Mouse (Mus musculus) neutrophil, adult 5-6 weeks (primary cell): ENCODE data around the gene Ccdc180. TPM values are rescaled to one million over a fixed set of nuclear protein-coding genes. Genes with fewer than 3 reads are reported as not detected.

Experiments
- ATAC-seq: fragments of 151-379, 151-347 bp; 2 replicates; pipeline ENCODE4 v1.8.0; 2017; ENCODE audit warnings: mild to moderate bottlenecking, moderate TSS enrichment; ENCODE audit not compliant: insufficient number of reproducible peaks, poor library complexity, low FRiP score, severe bottlenecking; ENCODE audit errors: extremely low read depth
- total RNA-seq: library from RNA; stranded (forward); fragments of 200-1000 nt; gene quantifications from 2 replicates; pipeline ENCODE4 v1.2.3, GENCODE M21; 2017

The Ccdc180 gene
- total RNA-seq = 0.47 and 0.86 TPM in 2 replicates

DNA sequence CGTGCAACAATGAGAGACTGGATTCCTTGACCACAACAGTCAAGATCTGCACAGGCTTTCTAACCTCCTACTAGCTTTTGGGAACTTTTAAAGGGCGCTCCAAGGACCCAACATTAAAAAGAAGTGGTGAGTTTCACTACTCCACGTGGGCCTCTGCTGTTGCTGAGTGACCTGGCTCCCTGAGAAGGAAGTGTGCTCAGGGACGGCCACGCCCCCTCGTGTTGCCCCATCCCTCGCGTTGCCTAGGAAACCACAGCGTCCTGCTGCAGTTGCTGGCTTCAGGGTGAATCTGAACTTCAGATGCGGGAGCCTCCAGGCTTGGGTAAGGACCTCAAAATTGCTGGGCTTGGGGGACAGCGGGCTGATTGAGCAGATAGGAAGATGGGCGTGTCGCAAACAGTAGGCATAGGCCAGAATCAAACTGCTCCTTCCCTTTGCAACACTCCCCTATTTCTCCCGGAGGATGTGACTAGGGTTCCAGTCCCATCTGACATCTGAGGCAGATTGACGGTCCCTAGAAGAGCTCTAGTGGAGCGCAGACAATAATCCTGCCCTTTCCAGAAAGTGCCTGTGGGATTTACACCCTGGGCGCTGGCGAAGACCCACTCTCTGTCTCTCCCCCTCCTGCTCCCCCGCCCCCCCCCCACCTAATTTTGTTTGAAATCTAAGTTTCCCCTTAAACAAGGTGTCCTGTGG lies at the start of gene Ccdc180:
Gene Ccdc180 (plus strand): TSS at position 238 of the 696 bp plus-strand sequence.
- peak; percentile 96 for ATAC-seq

DNA sequence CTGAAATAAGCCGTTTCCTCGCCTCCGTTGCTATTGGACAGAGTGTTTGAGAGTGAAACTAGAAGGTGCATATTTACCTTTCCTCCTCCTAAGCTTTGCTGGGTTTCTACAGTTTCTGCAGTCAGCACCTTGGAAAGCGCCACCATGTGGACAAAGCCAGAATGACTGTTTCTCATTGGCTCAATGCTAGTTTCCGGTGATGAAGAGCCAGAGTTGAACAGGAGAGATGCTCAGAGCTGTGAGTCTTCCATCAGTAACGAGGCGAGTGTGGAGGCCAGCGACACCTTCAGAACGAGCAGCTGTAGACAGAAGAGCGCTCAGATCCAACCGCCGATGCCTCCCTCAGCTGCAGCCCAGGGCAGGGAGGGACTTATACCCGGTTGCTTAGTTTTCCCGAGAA lies 45.7 kb upstream of the Ccdc180 start:
- 0 out of 2 replicates have a peak, but pooled peaks have one; percentile 6 for ATAC-seq

DNA sequence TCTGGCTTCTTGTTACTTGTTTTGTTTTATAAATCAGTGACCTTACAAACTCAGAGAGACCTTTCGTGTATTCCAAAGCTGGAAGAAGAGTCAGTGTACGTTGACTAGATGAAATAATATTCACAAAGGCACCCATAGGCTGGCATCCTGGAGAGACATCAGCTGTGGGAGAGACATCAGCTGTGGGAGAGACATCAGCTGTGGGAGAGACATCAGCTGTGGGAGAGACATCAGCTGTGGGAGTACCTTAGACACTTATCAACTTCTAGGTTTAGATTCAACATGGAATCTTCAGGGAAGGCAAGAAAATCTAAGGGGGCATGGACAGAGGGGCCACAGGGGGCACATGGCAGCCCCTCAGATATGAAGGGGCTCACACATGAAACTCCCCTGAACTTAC lies 43.8 kb upstream of the Ccdc180 start:
- ATAC-seq = no peak

DNA sequence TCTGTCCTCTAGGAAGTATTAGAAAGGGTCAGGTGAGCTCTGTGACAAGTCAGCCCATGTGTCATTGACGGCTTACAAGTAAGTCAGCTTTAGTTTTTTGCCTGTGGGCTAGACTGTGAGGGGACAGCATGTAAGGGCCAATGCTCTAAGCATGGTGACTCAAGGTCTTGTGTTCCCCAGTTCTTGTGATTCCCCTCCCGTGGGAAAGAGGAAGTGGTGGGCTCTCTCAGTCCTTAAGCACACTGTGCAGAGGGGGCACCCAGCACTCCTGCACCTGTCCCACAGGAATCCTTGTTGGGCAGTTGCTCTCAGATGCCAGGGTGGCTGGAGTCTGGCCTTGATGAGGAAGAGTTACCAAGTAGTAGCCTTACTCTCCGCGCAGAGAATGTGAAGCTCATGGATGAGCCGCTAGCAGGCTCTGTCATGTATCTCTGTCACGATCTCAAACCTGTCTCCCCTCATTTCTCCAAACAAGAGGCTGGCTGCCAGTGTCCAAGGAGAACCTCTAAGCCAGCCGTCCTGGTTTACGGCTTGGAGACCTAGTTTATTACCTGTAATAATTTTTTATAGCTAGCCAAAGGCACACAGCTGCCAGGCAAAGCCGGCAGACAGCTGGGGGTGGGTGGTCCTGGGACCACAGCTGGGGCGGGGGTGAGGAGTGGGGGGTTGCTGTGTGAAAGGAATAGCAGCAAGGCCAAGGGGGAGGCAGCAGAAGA lies 41.8 kb upstream of the Ccdc180 start, which contains the start of gene Stra6l:
Gene Stra6l (plus strand): TSS at position 556 of the 716 bp plus-strand sequence.
- ATAC-seq = no peak

DNA sequence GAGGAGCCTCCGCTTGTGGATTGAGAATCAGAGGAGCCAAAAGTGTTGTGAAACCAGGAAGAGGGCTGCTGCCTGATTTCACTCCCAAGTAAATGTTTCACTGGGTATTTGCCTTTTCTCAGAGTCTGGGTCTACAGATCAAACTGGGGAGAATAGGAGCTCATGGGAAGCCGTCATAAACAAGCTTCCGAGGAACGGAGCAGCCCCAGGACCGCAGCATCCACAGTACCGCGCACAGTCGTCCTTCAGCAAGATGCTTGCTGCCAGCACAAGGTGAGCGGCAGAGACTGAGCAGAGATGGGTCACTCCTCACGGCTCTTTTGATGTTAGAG lies 41.3 kb upstream of the Ccdc180 start:
- ATAC-seq = no peak

DNA sequence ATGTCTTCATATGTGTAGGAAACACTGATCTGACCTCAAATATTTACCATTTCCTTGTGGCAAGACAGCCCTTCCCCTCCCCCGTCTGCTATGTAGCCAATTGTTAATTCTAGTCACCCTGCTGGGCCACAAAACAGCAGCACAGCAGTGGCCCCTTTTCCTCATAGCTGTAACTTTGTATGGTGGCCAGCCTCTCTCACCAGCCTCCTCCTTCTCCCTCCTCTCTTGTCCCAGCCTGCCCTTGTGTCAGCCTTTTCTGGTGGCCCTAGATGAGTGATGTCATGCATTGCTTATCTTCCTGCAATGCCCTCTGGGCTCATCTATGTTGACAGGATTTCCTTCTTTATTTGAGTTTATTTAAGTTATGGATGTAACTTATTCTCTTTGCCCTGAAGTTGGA lies 40.7 kb upstream of the Ccdc180 start:
- ATAC-seq = no peak

DNA sequence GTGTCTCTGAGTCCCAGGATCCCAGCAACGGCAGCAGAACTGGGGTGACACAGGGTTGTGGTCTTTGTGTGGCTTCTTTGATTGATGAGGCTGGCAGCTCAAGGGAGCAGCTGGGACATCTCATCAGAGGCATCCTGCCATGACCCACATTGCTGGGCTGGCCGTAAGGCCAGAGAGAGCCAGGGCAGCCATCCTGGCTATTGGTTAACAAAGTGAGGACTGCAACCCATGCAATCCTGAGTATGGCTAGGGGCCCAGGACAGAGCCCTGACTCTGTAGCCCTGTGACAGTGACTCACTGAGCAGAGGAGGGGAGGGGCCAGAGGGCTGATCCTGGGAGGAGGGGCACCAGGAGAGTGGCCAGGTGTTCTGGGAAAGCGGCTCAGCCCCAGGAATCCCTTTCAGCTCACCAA lies 38.5 kb upstream of the Ccdc180 start:
- no peak for ATAC-seq

DNA sequence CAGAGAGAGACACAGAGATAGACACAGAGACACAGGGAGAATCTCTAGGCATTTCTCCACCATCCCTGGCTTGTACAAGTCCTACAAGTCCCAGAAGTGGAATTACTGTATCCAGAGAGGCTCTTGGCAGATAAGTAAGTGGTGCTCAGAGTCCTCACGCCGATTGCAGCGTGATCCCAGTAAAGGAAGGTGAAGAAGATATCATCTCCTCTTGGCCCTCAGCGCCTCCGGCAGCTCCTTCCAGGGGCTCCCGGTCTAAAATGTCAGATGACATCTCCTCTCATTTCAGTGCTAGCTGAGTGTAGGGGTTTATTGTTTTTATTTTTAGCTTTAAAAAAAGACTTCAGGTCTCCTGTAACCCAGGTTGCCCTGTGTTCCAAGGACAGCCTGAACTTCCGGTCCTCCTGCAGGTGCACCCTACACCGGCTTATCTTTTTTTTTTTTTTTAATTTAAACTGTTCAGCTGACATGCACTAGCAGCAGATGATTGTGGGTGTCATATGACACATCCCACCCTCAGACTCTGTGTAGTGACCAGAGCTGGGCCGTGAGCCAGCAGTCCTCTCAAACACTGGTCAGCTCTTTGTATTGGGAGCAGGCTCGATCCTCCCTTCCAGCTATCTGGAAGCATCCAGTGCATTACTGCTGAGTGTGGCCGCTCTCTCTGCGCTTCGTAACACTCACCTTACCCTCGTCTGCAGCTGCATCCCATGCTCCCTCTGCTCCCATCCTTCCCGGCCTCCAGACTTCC lies 36.4 kb upstream of the Ccdc180 start:
- no peak for ATAC-seq

DNA sequence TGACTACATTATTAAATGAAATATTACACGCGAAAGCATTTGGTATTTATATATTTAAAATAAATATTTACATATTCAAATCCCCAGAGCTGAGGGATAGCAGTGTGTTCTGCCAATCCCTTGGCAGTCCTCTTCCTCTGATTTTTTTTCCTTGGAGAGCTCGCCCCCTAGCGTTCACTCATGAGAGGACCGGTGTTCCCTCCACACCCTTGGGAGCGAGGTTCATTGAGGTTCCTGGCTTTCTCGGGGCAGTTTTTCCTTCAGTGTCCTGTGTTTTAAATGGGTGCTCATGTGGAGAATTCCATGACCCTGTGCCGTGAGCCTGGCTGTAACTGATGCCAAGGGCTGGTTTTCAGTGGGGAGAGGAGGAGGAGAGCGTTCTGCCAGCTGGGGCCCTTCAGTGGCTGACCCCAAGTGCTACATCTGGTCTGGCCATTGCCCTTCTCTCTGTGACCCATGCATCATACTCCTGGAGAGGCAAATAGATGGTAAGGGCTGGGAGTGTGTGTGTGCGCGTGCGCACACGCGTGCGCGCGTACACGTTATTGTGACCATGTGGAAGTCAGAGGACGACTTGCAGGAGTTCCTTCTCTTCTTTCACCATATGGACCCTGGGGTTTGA lies 34.2 kb upstream of the Ccdc180 start:
- ATAC-seq = no peak; the same call in 1 of the 2 replicates

DNA sequence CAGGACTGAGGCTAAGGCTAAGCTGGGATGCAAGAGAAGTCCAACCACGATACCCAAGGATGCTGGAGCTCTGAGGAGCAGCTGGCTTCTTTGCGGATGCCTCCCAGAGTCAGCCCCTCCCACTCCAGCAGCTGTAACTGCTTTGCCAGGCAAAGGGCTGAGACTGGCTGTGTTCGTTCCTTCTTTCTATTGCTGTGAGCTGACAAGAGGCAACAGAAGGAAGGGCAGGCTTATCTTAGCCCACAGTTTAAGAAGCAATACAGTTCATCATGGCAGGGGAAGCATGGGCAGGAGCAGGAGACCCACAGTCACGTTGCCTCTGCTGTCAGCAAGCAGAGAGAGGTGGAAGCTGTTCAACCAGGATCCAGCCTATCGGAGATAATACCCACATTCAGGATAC lies 28.9 kb upstream of the Ccdc180 start:
- ATAC-seq = no peak

DNA sequence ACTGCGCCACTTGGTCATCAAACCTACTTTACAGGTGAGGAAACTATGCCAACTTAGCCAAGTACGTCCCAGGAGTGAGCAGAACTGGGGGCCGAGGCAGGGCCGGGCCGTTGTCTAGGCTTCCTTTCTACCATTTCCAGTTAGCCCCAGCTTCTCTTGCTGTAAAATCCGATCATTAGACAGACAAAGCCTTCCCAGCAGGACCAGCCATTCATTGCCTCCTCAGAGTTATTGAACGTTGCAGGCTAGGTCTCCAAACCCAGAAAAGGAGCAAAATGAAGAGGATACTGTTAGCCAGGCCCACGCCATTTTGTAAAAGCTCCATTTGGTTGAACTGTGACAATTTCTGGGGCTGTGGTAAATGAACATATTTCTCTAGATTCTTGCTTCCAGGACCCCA lies 22.7 kb upstream of the Ccdc180 start:
- ATAC-seq = no peak

DNA sequence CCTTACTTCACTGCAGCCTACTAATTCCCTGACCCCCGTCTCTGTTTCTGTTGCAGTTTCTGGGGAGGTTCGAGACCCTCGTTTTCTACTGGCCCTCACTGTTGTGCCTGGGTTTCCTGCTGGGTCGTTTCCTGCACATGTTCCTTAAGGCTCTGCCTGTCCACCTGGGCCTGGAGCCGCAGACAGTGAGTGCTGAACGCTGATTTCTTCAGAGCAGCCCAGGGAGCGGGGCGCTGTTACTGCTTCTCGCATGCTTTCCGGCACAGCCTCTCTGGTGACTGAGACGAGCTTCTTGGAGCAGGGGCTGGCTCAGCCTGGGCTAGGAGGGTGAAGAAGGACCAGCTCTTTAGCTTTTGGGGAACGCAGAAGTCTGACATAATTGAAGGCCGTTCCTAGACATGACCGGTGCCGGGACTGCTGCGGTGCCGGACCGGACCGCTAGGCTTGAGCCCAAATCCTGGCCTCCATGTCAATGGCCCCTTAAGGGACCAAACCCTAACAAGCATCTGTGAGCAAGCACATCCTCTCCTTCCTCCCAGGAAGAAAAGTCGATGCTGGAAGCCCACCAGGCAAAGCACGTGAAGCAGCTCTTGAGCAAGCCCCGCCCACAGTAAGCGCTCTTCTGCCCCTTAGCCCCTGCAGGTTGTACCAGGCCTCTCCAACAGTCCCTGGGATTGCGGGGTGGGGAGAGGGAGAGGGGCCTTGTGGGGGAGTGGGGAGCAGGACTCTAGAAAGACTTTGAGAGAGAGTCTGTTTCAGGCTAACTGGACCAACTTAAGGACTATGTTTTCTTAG lies 20.9 kb upstream of the Ccdc180 start:
- no peak for ATAC-seq

DNA sequence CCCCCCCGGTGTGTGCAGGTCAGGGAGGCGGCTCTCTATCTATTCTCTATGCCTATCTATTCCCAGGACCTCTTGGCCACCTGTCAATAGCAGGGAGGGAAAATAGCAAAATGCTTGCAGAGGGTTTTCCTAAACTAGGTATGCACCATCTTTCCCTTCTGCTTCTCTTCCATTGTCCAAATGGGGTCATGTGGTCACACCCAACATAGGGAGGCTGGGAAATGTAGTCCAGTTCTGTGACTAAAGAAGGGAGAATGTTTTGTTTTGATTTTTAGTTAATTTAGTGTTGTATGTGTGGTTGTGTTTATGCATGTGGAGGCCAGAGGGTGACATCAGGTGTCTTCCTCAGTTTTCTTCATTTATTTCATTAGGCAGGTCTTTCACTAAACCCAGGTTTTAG lies 18.0 kb upstream of the Ccdc180 start:
- ATAC-seq = no peak

DNA sequence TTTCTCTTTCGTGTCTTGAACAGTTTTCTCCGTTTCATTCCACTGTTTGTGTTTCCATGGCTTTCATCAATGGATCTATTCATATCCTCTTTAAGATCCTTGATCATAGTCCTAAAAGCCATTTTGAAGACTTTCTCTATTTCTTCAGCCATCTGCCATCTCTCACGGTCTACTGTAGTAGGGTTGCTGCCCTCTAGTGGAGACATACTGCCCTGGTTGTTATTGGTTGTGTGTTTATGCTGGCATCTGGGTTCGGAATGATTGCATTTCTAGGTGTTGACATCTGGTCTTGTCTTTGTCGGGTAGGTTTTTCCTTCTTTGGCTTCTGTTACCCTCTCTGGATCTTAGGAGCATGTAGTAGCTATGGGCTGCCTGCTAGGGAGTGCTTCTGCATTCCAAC lies 11.2 kb upstream of the Ccdc180 start:
- ATAC-seq = no peak

DNA sequence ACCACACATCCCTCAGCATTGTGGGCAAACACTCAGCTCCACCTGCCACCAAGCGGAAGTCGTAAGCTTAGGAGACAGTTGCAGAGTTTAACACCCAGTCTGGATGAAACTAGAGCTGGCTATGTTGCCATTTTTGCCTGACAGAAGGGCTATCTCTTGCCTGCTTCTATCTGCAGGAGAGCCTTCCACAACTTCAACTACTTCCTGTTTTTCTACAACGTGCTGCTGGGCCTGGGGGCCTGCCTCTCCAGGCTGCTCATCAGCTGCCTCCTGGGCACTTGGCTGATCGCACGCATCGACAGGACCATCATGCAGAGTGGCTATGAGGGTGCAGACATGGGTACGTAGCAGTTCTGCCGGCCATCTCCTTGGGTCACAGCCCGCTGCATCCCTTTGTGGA lies 7.6 kb upstream of the Ccdc180 start:
- ATAC-seq = peak; percentile 21; the same call in 1 of the 2 replicates

DNA sequence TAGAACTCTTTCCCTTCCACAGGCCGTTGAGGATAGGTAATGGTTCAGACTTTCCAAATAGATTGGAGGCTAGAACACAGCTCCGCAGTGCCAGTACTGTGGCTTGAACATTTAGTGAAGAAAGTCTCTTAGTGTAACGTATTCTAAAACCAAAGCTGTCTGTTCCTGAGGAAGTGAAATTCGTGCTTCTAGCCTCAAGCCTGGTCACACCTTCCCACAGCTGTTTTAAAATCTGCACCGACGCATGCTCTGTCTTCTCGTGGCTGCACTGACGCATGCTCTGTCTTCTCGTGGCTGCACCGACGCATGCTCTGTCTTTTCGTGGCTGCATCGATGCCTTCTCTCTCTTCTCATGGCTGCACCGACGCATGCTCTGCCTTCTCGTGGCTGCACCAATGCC lies 6.9 kb upstream of the Ccdc180 start:
- peak; percentile 65 for ATAC-seq

DNA sequence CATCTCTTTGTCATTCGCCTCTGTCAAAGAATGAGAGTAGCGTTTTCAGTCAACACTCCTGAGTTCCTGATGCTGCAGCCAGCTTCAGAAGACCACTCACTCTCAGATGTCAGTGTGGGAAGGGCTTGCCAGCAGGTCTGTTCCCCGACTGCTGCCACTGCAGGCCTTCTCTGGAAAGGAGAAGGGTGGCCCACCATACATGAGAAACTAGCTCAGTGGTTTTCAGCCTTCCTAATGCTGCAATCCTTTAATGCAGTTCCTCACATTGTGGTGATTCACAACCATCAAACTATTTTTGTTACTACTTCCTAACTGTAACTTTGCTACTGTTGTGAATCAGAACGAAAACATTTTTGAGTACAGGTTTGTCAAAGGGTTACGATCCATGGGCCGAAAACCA lies 616 bp upstream of the Ccdc180 start:
- no peak for ATAC-seq

DNA sequence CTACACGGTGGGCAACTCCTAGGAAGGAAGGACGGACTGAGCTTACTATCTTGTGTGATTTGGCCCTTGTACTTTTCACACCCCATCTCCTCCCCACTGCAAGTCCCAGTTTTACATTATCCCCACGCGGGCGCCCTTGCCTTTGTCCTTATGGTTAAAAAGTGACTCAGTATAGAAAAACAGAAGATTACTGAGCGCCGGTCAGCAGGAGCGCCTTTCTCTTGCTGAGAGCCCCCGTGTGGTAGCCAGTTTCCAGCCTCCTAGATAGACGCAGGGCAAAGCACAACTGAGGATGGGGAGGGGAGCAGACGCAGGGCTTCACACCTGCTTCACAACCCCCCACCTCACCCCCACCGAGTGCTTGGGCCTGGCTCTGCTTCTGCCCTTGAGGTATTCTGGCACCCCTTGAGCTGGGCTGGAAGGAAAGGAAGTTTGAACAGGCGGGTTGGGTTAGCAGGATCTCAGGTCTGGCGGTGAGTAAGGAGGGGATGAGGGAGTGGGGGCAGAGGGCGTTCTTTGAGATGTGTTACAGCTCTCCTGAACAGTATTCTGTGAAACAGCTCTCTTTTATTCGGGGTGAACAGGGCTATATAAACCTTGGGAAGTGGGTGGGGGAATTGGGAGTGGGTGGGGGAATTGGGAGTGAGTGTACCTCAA lies 6.5 kb downstream of the Ccdc180 start:
- no peak for ATAC-seq
